10 mouse cellular contexts compared by ENCODE assay signal in genomic region chr9:60456651-60457050, GRCm38 (mm10).
DNase-seq lines count a peak whose midpoint lies in the region; ATAC-seq lines count a peak whose summit lies in the region.
"Had no signal": no experiment of that assay in that cellular context is flagged by ENCODE, and none has a peak within 500 bp of the region (broad histone marks: within the 10 kb centered on the region; RNA-seq: fewer than 3 reads in every experiment).

No protein-coding gene starts in this region.

- H3K36me3 ChIP-seq in forebrain, embryonic 13.5 days (ENCODE audit: poor library complexity, severe bottlenecking), result no peaks in the 10 kb centered on the region
- no peaks in the 10 kb centered on the region for H3K36me3 ChIP-seq in forebrain, embryonic 11.5 days (ENCODE audit: control insufficient read depth, insufficient read depth, low read length)

- DNase-seq in forebrain, embryonic 11.5 days (ENCODE audit: low spot score), result no peak
- peak; percentile 55 to 69 for DNase-seq in cerebellum, postnatal 14 days
- peak; percentile 15 to 17 for DNase-seq in left cerebral cortex, adult 8-10 months (ENCODE audit: low spot score in 2 of 2)
- DNase-seq in right cerebral cortex, adult 2 months (ENCODE audit: low spot score in 2 of 2), result peak; percentile 36 to 37
- no peak for DNase-seq in kidney, adult 8-10 months
- no peak for DNase-seq in heart, postnatal 36 days

- ATAC-seq in forebrain, embryonic 13.5 days, result no peak
- no peak for ATAC-seq in forebrain, embryonic 11.5 days (replicated peaks; ENCODE audit: low FRiP score)
- ATAC-seq in CD4-positive, CD25-positive, alpha-beta regulatory T cell, adult 4 months, result no peak

- H3K27ac ChIP-seq in forebrain, embryonic 13.5 days, result peak overlapping the region; percentile 92
- no peak overlapping the region for H3K27ac ChIP-seq in forebrain, embryonic 11.5 days (ENCODE audit: low read depth, low read length)
- H3K27ac ChIP-seq: heart, adult 2 months; liver, embryonic 14.5 days had no signal

- no peak overlapping the region for H3K4me3 ChIP-seq in forebrain, embryonic 13.5 days
- no peak overlapping the region for H3K4me3 ChIP-seq in forebrain, embryonic 11.5 days (ENCODE audit: low read depth, low read length)
- H3K4me3 ChIP-seq: heart, adult 2 months had no signal

- WGBS in forebrain, embryonic 13.5 days, result 20% methylated on average over 5 of the region's 5 CpGs
- WGBS in forebrain, embryonic 11.5 days, result 32% methylated on average over 5 of the region's 5 CpGs

- peak overlapping the region; percentile 50; the same call in 1 of the 2 replicates for H3K4me2 ChIP-seq in forebrain, embryonic 13.5 days
- no peak overlapping the region for H3K4me2 ChIP-seq in forebrain, embryonic 11.5 days (ENCODE audit: low read depth, low read length, severe bottlenecking)

- H3K27me3 ChIP-seq in forebrain, embryonic 13.5 days, result no peaks in the 10 kb centered on the region
- H3K27me3 ChIP-seq in forebrain, embryonic 11.5 days (ENCODE audit: control insufficient read depth, insufficient read depth, low read length), result no peaks in the 10 kb centered on the region

- 0 out of 2 replicates have a peak overlapping the region, but pooled peaks have one; percentile 16 for H3K9ac ChIP-seq in forebrain, embryonic 13.5 days
- H3K9ac ChIP-seq in forebrain, embryonic 11.5 days (ENCODE audit: low read length), result no peak overlapping the region
- H3K9ac ChIP-seq: liver, embryonic 14.5 days had no signal

- intact Hi-C loops in heart, postnatal 36 days (cut with DNase I), result no loop called here

- no peaks in the 10 kb centered on the region for H3K9me3 ChIP-seq in forebrain, embryonic 13.5 days (replicated peaks)
- no peaks in the 10 kb centered on the region for H3K9me3 ChIP-seq in forebrain, embryonic 11.5 days (ENCODE audit: control insufficient read depth, low read length)

- H3K4me1 ChIP-seq in forebrain, embryonic 13.5 days, result peaks cover 54% of the 10 kb centered on the region
- peaks cover 20% of the 10 kb centered on the region for H3K4me1 ChIP-seq in forebrain, embryonic 11.5 days (replicated peaks; ENCODE audit: control insufficient read depth, insufficient read depth, low read length)

Comparison
In these comparisons a context has a peak if more than half of its experiments do, and no peak if none do; other contexts are left out.
1. DNase-seq: peak in cerebellum, postnatal 14 days (2 of 2), left cerebral cortex, adult 8-10 months (2 of 2) and right cerebral cortex, adult 2 months (2 of 2); none in forebrain, embryonic 11.5 days (single experiment), kidney, adult 8-10 months (0 of 2) and heart, postnatal 36 days (0 of 2).